Mouse (Mus musculus) E14TG2a.4 (cell line): Measurements from ENCODE around the gene Tspan9.

Source experiments
- CTCF ChIP-seq: conservative IDR thresholded peaks from 2 replicates; pipeline ENCODE4 v1.5.1; 2014; ENCODE audit warnings: low read length
- NANOG ChIP-seq: IDR thresholded peaks from 2 replicates; pipeline ENCODE4 v1.6.1; 2014; ENCODE audit warnings: borderline replicate concordance, low read length, mixed read lengths

GRCm38 (mm10) chr6:128007982-128008562 lies 135.3 kb downstream of the Tspan9 start:
- TF ChIP-seq CTCF (no peak), NANOG (no peak)
